Mouse (Mus musculus) embryo, embryonic 9.5 days (tissue): Measurements from ENCODE around the gene Gpkow.
A peak's percentile ranks its signal among the peaks of the same experiment; 100 is the strongest.
"Not testable (repeated sequence)": the region's sequence is repeated elsewhere in the genome, so short reads cannot be mapped to it uniquely, and the experiment has no call there.

Experiments
- DNase-seq: peaks from one replicate; pipeline ENCODE4 v3.0.0-alpha.2; 2017; ENCODE audit errors: extremely low spot score

Gpkow gene

GRCm38 (mm10) chrX:7745429-7745828 is 48.5 kb downstream of the Gpkow start:
- DNase-seq = no peak

DNA sequence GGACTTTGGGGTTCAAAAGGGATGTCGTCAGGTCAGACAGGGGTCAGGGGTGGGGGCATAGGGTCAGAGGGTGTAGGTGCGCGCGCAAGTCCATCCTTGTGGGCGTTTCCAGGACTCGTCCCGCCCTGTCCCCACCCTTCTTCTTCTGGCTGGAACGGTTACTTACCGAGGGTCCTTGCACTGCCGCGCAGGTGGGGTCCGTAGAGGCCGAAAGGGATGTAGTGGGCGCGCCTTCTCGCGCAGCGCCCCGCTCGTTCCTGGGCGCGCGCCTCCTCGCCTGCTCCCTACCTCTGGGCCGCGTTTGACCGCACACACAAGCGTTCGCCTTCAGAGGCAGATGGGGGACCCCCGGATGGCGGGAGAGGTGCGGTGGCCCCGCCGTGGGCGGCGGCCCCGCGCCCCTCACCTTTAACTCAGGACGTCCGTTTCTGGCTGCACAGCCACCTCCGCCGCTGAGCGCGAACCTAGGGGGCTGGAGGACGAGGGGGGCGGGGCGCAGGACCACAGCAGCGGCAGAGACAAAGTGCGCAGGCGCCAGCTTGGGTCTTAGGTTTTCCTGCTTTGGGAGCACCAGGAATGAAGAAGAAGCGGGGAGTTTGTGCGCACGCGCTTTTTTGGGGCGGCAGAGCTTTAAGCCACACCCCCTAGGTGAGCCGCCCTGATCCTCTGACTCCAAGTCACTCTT is 53.6 kb downstream of the Gpkow start, which contains the start of gene Ccdc120:
Gene Ccdc120, minus strand, starts transcription at position 474 of the 685 bp plus-strand sequence.
- DNase-seq = peak; percentile 77

GRCm38 (mm10) chrX:7753627-7754026 is 56.7 kb downstream of the Gpkow start:
- not testable (repeated sequence) for DNase-seq
